Mouse (Mus musculus): Measurements from ENCODE around the gene Insm1.

GRCm38 (mm10) chr2:146261146-146261545, 39.4 kb downstream of the Insm1 start:
- no peak for TF ChIP-seq GATA1 (IDR thresholded peaks at IDR 0.05; ENCODE audit: low read length)
- no peak for TF ChIP-seq TAL1 (IDR thresholded peaks at IDR 0.05; ENCODE audit: low read length)

Measured in erythroblast, embryonic 14.5 days (primary cell).